Mouse (Mus musculus) liver, embryonic 14.5 days (tissue): ENCODE results near the gene Ttc39d.

ENCODE experiments used
- CTCF ChIP-seq: IDR thresholded peaks from 2 replicates; pipeline ENCODE4 v1.5.1; 2016; ENCODE audit warnings: antibody characterized with exemption, low read depth, control low read depth
- EP300 ChIP-seq: IDR thresholded peaks from 2 replicates; pipeline ENCODE4 v1.6.1; 2016; ENCODE audit warnings: antibody characterized with exemption, low read depth

DNA sequence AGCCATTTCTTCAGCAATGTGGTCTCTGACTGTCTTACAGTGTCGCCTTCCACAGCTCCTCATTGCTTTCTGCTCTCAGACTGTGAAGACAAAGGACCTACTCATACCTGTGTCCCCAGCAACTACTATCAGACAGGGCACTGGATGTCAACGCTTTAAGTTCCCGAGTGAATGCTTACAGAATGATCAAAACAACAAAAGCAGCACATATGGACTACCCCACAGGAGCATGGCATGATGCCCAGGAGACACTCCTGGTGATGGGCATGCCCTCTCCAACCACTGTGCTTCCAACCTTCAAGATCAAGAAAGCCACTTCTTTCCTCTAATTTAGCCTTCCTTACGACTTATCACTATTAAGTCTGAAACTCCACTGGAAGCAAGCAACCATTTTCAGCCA lies 59.8 kb downstream of the Ttc39d start:
- TF ChIP-seq CTCF = no peak
- no peak for TF ChIP-seq EP300
